Mouse (Mus musculus): ENCODE data around the gene Celf6. TPM values are rescaled to one million over a fixed set of nuclear protein-coding genes. Genes with fewer than 3 reads are reported as not detected.

Celf6 gene
- 6.1 and 6.3 TPM in 2 replicates for polyA plus RNA-seq (2014; fragmentation: Nextera tagmentation; extraction: Ambion mirVana)

DNA sequence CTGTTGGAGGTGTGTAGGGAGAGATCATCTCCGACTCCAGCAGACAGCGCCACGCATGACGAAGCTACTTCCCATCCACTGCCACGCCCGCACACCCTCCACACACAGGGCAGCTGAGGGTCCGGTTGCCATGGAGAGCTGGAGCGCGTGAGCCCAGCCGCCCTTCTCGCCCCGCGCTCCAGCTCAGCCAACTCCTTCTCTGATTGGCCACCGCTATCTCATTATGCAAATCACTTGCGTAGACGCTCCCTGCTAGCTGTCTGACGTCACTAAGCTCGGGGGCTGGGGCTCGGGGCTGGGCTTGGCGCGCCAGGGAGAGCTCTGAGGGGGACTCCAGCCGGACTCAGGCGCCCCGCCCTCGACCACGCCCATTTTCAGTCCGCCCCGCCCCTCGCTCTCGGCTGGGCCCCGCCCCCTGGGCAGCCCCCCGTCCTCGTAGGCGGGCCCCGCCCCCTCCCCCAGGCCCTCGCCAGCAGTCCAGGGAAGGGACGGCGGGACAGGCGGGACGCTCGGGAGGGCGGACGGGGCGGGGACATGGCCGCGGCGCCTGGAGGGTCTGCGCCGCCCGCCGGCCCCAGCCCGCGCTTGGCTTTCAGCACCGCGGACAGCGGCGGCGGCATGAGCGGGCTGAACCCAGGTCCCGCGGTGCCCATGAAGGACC, at the start of gene Celf6:
TSS of gene Celf6 (plus strand) at position 74 of the 661 bp plus-strand sequence.
- Histone ChIP-seq H3K4me2 (ENCODE audit: low read depth) (peak within 1 kb of the TSS; percentile 39), H3K4me3 (ENCODE audit: low read depth, low read length) (peak within 1 kb of the TSS; percentile 34), H3K4me1 (ENCODE audit: control insufficient read depth, insufficient read depth, low read length) (no peaks in the 10 kb centered on the region; the same call in 1 of the 2 replicates), H3K27ac (ENCODE audit: low read depth, low read length) (peak within 1 kb of the TSS; percentile 42; the same call in 1 of the 2 replicates), H3K27me3 (ENCODE audit: control insufficient read depth, insufficient read depth, low read length) (peaks cover 5% of the 10 kb centered on the region; the same call in 1 of the 2 replicates), H3K9me3 (ENCODE audit: control insufficient read depth, low read length) (no peaks in the 10 kb centered on the region), H3K36me3 (ENCODE audit: control insufficient read depth, insufficient read depth, low read length) (no peaks in the 10 kb centered on the region), H3K9ac (ENCODE audit: low read length) (peak within 1 kb of the TSS; percentile 45)
- DNase-seq (ENCODE audit: low spot score) (peak; percentile 99), ATAC-seq (ENCODE audit: insufficient read depth, low FRiP score, low TSS enrichment) (peak; percentile 98)
- under 1% methylated on average over 48 of the region's 61 CpGs for WGBS

DNA sequence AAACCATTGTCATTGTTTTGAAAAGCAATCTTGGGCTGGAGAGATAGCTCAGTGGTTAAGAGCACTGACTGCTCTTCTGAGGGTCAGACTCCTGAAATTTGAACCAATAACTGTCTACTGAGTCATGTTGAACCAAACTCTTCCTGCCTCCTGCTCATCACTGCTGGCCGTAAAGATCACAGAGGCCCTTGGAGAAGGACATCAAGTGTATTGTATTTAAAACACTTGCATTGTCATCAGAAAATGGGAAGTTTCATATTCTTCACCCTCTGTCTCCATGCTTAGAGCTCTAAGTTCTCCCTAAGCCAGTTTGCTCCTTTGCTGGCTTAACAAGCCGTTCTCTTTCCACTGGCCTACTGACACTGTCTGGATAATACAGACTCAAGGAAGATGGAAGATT, 49.4 kb upstream of the Celf6 start:
- Histone ChIP-seq H3K4me3 (ENCODE audit: low read depth, low read length) (no peak overlapping the region), H3K4me1 (ENCODE audit: control insufficient read depth, insufficient read depth, low read length) (no peaks in the 10 kb centered on the region), H3K27ac (ENCODE audit: low read depth, low read length) (no peak overlapping the region), H3K9ac (ENCODE audit: low read length) (no peak overlapping the region), H3K4me2 (ENCODE audit: low read depth) (no peak overlapping the region), H3K9me3 (ENCODE audit: control insufficient read depth, low read length) (no peaks in the 10 kb centered on the region), H3K36me3 (ENCODE audit: control insufficient read depth, insufficient read depth, low read length) (no peaks in the 10 kb centered on the region), H3K27me3 (ENCODE audit: control insufficient read depth, insufficient read depth, low read length) (no peaks in the 10 kb centered on the region)
- 85% methylated on average over 2 of the region's 2 CpGs for WGBS
- DNase-seq (ENCODE audit: low spot score) (no peak), ATAC-seq (ENCODE audit: insufficient read depth, low FRiP score, low TSS enrichment) (no peak)

DNA sequence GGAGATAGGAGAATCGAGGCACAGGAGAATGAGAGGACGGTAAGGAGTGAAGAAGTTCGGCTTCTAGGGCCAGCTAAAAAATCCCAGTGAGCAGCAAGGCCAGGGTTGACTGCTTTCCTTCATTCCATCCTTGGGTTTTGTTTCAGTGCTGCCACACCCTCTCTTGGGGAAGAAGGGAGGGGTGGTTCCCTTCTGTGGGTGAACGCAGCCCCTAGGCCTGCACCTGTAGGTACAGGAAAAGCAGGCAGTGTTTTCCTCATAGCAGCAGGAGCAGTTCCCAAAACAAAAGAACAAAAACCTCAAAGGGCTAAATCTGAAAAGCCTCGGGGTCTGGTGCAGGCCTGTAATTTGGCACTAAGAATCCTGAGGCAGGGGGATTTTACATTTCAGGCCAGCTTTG, 46.1 kb upstream of the Celf6 start:
- DNase-seq (ENCODE audit: low spot score) (no peak), ATAC-seq (ENCODE audit: insufficient read depth, low FRiP score, low TSS enrichment) (no peak)
- 38% methylated on average over 5 of the region's 5 CpGs for WGBS
- H3K4me3 ChIP-seq (ENCODE audit: low read depth, low read length), result no peak overlapping the region
- H3K9ac ChIP-seq (ENCODE audit: low read length), result no peak overlapping the region
- no peaks in the 10 kb centered on the region for H3K27me3 ChIP-seq (ENCODE audit: control insufficient read depth, insufficient read depth, low read length)
- no peaks in the 10 kb centered on the region for H3K4me1 ChIP-seq (ENCODE audit: control insufficient read depth, insufficient read depth, low read length)
- H3K9me3 ChIP-seq (ENCODE audit: control insufficient read depth, low read length), result no peaks in the 10 kb centered on the region
- no peak overlapping the region for H3K27ac ChIP-seq (ENCODE audit: low read depth, low read length)
- no peak overlapping the region for H3K4me2 ChIP-seq (ENCODE audit: low read depth)
- no peaks in the 10 kb centered on the region for H3K36me3 ChIP-seq (ENCODE audit: control insufficient read depth, insufficient read depth, low read length)

DNA sequence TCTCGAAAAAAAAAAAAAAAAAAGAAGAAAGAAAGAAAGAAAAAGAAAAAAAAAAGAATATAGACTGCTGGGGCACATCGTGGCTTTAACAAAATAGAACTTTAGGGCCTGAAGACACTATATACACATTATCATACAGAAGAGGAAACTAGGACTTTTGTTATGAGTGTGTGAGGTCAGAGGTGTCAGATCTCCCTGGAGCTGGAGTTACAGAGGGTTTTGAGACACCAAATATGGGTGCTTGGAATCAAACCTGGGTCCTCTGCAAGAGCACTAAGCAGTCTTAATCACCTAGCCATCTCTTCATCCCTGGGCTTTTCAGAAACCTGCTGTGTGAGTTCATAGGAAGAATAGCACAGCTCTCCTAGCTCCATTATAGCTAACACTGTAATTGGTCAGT, 44.3 kb upstream of the Celf6 start:
- WGBS, result 68% methylated on average over 2 of the region's 2 CpGs
- Histone ChIP-seq H3K4me1 (ENCODE audit: control insufficient read depth, insufficient read depth, low read length) (no peaks in the 10 kb centered on the region), H3K9ac (ENCODE audit: low read length) (no peak overlapping the region), H3K4me3 (ENCODE audit: low read depth, low read length) (no peak overlapping the region), H3K4me2 (ENCODE audit: low read depth) (no peak overlapping the region), H3K27me3 (ENCODE audit: control insufficient read depth, insufficient read depth, low read length) (no peaks in the 10 kb centered on the region), H3K9me3 (ENCODE audit: control insufficient read depth, low read length) (no peaks in the 10 kb centered on the region), H3K36me3 (ENCODE audit: control insufficient read depth, insufficient read depth, low read length) (no peaks in the 10 kb centered on the region), H3K27ac (ENCODE audit: low read depth, low read length) (no peak overlapping the region)
- no peak for DNase-seq (ENCODE audit: low spot score)
- ATAC-seq (ENCODE audit: insufficient read depth, low FRiP score, low TSS enrichment), result no peak

DNA sequence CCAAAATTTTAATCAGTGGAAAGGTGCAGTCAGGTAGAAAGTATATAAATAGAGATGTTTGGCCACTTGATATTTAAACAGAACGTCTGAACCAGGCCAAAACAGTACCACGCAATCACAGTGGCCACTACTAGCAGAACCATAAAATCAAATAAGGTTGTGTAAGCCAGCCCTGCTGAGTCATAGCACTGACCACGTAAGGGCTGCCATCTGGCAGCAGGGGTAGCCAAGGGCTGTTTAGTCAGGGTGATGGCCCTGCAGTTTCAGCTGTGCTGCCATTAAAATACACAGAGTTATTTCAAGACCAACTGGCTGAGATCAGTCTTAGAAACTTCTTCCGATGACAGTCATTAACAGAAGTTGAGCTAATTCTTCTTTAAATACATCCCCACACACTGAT, 43.8 kb upstream of the Celf6 start:
- H3K9me3 ChIP-seq (ENCODE audit: control insufficient read depth, low read length), result no peaks in the 10 kb centered on the region
- H3K9ac ChIP-seq (ENCODE audit: low read length), result no peak overlapping the region
- ATAC-seq (ENCODE audit: insufficient read depth, low FRiP score, low TSS enrichment), result no peak
- H3K27me3 ChIP-seq (ENCODE audit: control insufficient read depth, insufficient read depth, low read length), result no peaks in the 10 kb centered on the region
- H3K4me3 ChIP-seq (ENCODE audit: low read depth, low read length), result no peak overlapping the region
- H3K4me2 ChIP-seq (ENCODE audit: low read depth), result no peak overlapping the region
- no peaks in the 10 kb centered on the region for H3K36me3 ChIP-seq (ENCODE audit: control insufficient read depth, insufficient read depth, low read length)
- 65% methylated on average over 4 of the region's 4 CpGs for WGBS
- DNase-seq (ENCODE audit: low spot score), result no peak
- H3K4me1 ChIP-seq (ENCODE audit: control insufficient read depth, insufficient read depth, low read length), result no peaks in the 10 kb centered on the region
- H3K27ac ChIP-seq (ENCODE audit: low read depth, low read length), result no peak overlapping the region

DNA sequence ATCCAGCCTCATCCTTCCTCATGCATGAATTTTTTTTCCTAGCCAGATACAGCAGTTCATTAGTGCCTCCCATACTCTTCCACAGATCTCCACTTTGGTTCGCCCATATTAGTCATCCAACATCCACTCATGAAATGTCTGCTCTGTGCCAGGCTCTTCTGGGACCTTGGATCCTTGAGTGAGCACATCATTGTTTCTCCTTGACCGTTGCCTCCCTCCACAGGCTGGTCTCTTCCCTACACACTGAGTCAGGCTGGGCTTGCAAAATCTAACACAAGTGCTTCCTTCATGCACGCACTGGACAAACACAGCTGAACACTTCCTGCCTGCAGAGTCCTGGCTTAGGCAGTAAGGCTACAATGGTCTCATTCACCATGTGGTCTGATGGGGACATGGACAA, 40.1 kb upstream of the Celf6 start:
- no peak overlapping the region for H3K4me2 ChIP-seq (ENCODE audit: low read depth)
- H3K36me3 ChIP-seq (ENCODE audit: control insufficient read depth, insufficient read depth, low read length), result no peaks in the 10 kb centered on the region
- no peaks in the 10 kb centered on the region for H3K27me3 ChIP-seq (ENCODE audit: control insufficient read depth, insufficient read depth, low read length)
- 81% methylated on average over 3 of the region's 3 CpGs for WGBS
- no peaks in the 10 kb centered on the region for H3K9me3 ChIP-seq (ENCODE audit: control insufficient read depth, low read length)
- no peak overlapping the region for H3K9ac ChIP-seq (ENCODE audit: low read length)
- peaks cover 5% of the 10 kb centered on the region for H3K4me1 ChIP-seq (ENCODE audit: control insufficient read depth, insufficient read depth, low read length)
- DNase-seq (ENCODE audit: low spot score) (no peak), ATAC-seq (ENCODE audit: insufficient read depth, low FRiP score, low TSS enrichment) (no peak)
- no peak overlapping the region for H3K4me3 ChIP-seq (ENCODE audit: low read depth, low read length)
- no peak overlapping the region for H3K27ac ChIP-seq (ENCODE audit: low read depth, low read length)

DNA sequence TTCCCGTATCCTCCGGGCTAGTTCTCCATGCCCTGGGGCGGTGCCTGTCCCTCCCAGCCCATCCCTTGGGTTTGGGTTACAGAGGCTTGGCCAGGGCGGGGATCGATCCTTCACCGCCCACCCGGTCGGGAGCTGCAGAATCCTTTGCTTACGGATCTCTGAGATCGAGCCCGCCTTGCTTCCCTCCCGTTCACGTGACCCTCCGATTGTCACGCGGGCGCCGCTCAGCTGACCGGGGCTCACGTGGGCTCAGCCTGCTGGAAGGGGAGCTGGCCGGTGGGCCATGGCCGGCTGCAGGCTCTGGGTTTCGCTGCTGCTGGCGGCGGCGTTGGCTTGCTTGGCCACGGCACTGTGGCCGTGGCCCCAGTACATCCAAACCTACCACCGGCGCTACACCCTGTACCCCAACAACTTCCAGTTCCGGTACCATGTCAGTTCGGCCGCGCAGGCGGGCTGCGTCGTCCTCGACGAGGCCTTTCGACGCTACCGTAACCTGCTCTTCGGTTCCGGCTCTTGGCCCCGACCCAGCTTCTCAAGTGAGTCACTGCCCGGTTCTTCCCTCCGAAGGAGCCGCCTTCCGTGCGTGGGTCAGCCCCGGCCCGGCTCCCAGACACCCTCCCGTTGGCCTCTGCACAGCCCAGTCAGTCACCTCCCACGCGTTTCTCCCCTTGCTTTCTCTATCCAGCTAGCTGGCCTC, 38.1 kb upstream of the Celf6 start, which contains the start of the genes Hexa and Tmem202:
TSS of gene Hexa (plus strand) at position 100 of the 697 bp plus-strand sequence.
TSS of gene Tmem202 (minus strand) at position 407 of the 697 bp plus-strand sequence.
- Histone ChIP-seq H3K4me3 (ENCODE audit: low read depth, low read length) (peak within 1 kb of the TSS; percentile 56), H3K4me1 (ENCODE audit: control insufficient read depth, insufficient read depth, low read length) (peaks cover 5% of the 10 kb centered on the region), H3K4me2 (ENCODE audit: low read depth) (peak within 1 kb of the TSS; percentile 89), H3K9ac (ENCODE audit: low read length) (peak within 1 kb of the TSS; percentile 72), H3K27ac (ENCODE audit: low read depth, low read length) (no peak within 1 kb of the TSS), H3K27me3 (ENCODE audit: control insufficient read depth, insufficient read depth, low read length) (no peaks in the 10 kb centered on the region), H3K9me3 (ENCODE audit: control insufficient read depth, low read length) (no peaks in the 10 kb centered on the region), H3K36me3 (ENCODE audit: control insufficient read depth, insufficient read depth, low read length) (no peaks in the 10 kb centered on the region)
- WGBS, result 5% methylated on average over 55 of the region's 55 CpGs
- DNase-seq (ENCODE audit: low spot score) (peak; percentile 90), ATAC-seq (ENCODE audit: insufficient read depth, low FRiP score, low TSS enrichment) (peak; percentile 81)

DNA sequence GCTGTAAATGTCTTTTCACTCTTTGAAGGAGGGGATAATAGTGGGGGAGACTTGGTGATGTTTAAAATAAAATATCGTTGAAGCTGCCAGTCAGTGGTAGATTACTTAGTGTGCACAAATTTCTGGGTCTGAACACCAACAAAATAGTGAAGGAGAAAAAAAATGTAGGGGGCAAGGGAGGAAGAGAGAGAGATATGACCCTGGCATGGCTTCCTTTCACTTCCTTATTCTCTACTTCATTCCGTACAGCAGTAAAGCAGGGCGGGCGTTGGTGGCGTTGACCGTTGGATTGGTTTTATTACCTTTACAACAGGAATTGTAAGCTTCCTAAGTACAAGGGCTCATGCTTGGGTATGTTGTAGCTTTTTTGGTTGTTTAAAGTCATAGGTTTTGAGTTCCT, 36.1 kb upstream of the Celf6 start:
- Histone ChIP-seq H3K9me3 (ENCODE audit: control insufficient read depth, low read length) (no peaks in the 10 kb centered on the region), H3K27me3 (ENCODE audit: control insufficient read depth, insufficient read depth, low read length) (no peaks in the 10 kb centered on the region), H3K4me1 (ENCODE audit: control insufficient read depth, insufficient read depth, low read length) (peaks cover 5% of the 10 kb centered on the region), H3K4me3 (ENCODE audit: low read depth, low read length) (no peak overlapping the region), H3K9ac (ENCODE audit: low read length) (no peak overlapping the region), H3K36me3 (ENCODE audit: control insufficient read depth, insufficient read depth, low read length) (no peaks in the 10 kb centered on the region), H3K4me2 (ENCODE audit: low read depth) (no peak overlapping the region), H3K27ac (ENCODE audit: low read depth, low read length) (no peak overlapping the region)
- ATAC-seq (ENCODE audit: insufficient read depth, low FRiP score, low TSS enrichment) (no peak), DNase-seq (ENCODE audit: low spot score) (no peak)
- WGBS, result 85% methylated on average over 6 of the region's 6 CpGs

Measured in neural tube, embryonic 11.5 days (tissue).